In the genomic region with DNA sequence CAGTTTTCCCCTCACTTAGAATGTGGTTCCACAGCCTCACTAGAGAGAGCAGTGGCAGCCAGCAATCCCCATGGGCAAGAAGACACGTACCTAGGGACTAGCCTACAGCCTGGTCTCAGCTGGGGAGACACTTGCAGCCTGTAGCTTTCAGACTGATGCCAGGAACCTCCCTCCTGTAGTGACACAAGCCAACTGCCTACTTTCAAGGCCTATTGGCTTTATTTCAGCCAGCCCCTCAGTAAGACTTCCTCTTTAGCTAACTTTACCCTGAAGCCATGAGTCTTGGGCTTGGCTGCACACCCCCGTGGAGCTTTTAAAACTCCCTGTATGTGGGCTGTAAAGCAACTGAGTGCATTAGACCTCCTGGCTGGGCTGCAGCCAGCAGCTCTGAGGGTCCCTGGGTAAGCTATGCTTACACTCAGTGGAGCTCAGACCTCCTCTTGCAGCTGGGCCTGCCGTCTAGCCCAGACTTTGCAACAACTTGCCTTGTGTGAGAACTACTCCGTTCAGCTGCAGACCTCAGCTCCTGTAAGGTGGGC, we compare ENCODE assay signal across 11 mouse cellular contexts.
DNase-seq lines count a peak whose midpoint lies in the region; ATAC-seq and TF ChIP-seq lines count a peak whose summit lies in the region.
"Had no signal": no experiment of that assay in that cellular context is flagged by ENCODE, and none has a peak within 500 bp of the region (broad histone marks: within the 10 kb centered on the region; RNA-seq: fewer than 3 reads in every experiment).

No protein-coding gene starts in this region.

- DNase-seq in 3T3-L1 (ENCODE audit: low read depth, low spot score) (peak; percentile 9), CH12.LX (ENCODE audit: extremely low read depth) (peak; percentile 33)
- DNase-seq in left cerebral cortex, postnatal 36 days (ENCODE audit: low spot score in 2 of 2), result no peak
- DNase-seq in adrenal gland, postnatal 10 days, result no peak
- DNase-seq: adrenal gland, adult 8-10 months; liver, postnatal 0 days had no signal

- no peak for TF ChIP-seq POLR2A in CH12.LX (IDR thresholded peaks at IDR 0.05; ENCODE audit: low read depth, low read length)

- no peaks in the 10 kb centered on the region for H3K27me3 ChIP-seq in intestine, embryonic 15.5 days (replicated peaks)
- 0 out of 2 replicates have a peak, but pooled peaks cover 5% of the 10 kb centered on the region for H3K27me3 ChIP-seq in intestine, postnatal 0 days (replicated peaks; ENCODE audit: control insufficient read depth, insufficient read depth, low read length)
- H3K27me3 ChIP-seq in CH12.LX (replicated peaks), result no peaks in the 10 kb centered on the region
- H3K27me3 ChIP-seq in limb, embryonic 13.5 days, result peaks cover 26% of the 10 kb centered on the region

- intact Hi-C loops in left cerebral cortex, postnatal 36 days (cut with DNase I), result no loop called here

- 59% methylated on average over 4 of the region's 4 CpGs for WGBS in intestine, embryonic 15.5 days
- WGBS in intestine, postnatal 0 days, result 64% methylated on average over 4 of the region's 4 CpGs
- WGBS in limb, embryonic 13.5 days, result 31% methylated on average over 4 of the region's 4 CpGs

- no peaks in the 10 kb centered on the region for H3K9me3 ChIP-seq in intestine, embryonic 15.5 days
- no peaks in the 10 kb centered on the region for H3K9me3 ChIP-seq in intestine, postnatal 0 days (ENCODE audit: control insufficient read depth)
- H3K9me3 ChIP-seq in CH12.LX (replicated peaks; ENCODE audit: low read length), result no peaks in the 10 kb centered on the region
- H3K9me3 ChIP-seq in limb, embryonic 13.5 days, result no peaks in the 10 kb centered on the region
- H3K9me3 ChIP-seq: midbrain, embryonic 10.5 days had no signal

- no peak for TF ChIP-seq EP300 in CH12.LX (IDR thresholded peaks at IDR 0.05; ENCODE audit: low read length)

- ATAC-seq in intestine, embryonic 15.5 days, result no peak
- no peak for ATAC-seq in intestine, postnatal 0 days
- ATAC-seq in limb, embryonic 13.5 days (ENCODE audit: low FRiP score, low read depth), result peak; percentile 62
- ATAC-seq in inflammation-experienced regulatory T-cells, adult 6 months, result no peak
- ATAC-seq: liver, postnatal 0 days had no signal

- no peak overlapping the region for H3K4me3 ChIP-seq in intestine, embryonic 15.5 days (replicated peaks)
- H3K4me3 ChIP-seq in intestine, postnatal 0 days (ENCODE audit: low read depth, low read length), result no peak overlapping the region
- no peak overlapping the region for H3K4me3 ChIP-seq in CH12.LX (replicated peaks in 1 of 3; ENCODE audit: low read depth in 2 of 3, low read length in 2 of 3, poor library complexity in 1 of 3)
- no peak overlapping the region for H3K4me3 ChIP-seq in limb, embryonic 13.5 days
- H3K4me3 ChIP-seq: midbrain, embryonic 10.5 days had no signal

- H3K79me2 ChIP-seq in CH12.LX (replicated peaks; ENCODE audit: control insufficient read depth, extremely low read depth, insufficient read depth, poor library complexity, severe bottlenecking), result no peaks in the 10 kb centered on the region

- H3K4me1 ChIP-seq in intestine, embryonic 15.5 days (replicated peaks), result peaks cover 40% of the 10 kb centered on the region
- H3K4me1 ChIP-seq in intestine, postnatal 0 days (replicated peaks; ENCODE audit: control insufficient read depth, insufficient read depth, low read length), result peaks cover 7% of the 10 kb centered on the region
- H3K4me1 ChIP-seq in CH12.LX (ENCODE audit: control insufficient read depth in 1 of 2, insufficient read depth in 2 of 2), result peaks cover 0 to 35% of the 10 kb centered on the region in 2 experiments; a peak in 2 of 4 replicates
- H3K4me1 ChIP-seq in limb, embryonic 13.5 days, result peaks cover 60% of the 10 kb centered on the region

- dilution Hi-C loops in CH12.LX (cut with MboI; ENCODE audit: extremely low pct_ligation_motif_present, extremely low pct_unique_long_range_greater_than_20kb, low sequenced_read_pairs), result no loop called here

- H3K27ac ChIP-seq in intestine, embryonic 15.5 days, result peak overlapping the region; percentile 62; the same call in 1 of the 2 replicates
- no peak overlapping the region for H3K27ac ChIP-seq in intestine, postnatal 0 days (ENCODE audit: low read depth, low read length)
- H3K27ac ChIP-seq in CH12.LX (ENCODE audit: insufficient read depth, low read depth), result no peak overlapping the region
- H3K27ac ChIP-seq in limb, embryonic 13.5 days, result peak overlapping the region; percentile 74; the same call in 1 of the 2 replicates
- H3K27ac ChIP-seq: midbrain, embryonic 10.5 days had no signal

- in situ Hi-C loops in CH12.LX (cut with MboI; ENCODE audit: low pct_ligation_motif_present, low pct_unique_long_range_greater_than_20kb, low sequenced_read_pairs), result no loop called here

- TF ChIP-seq RAD21 in CH12.LX (IDR thresholded peaks at IDR 0.05; ENCODE audit: low read depth, low read length), result no peak

- TF ChIP-seq CTCF in intestine, postnatal 0 days (IDR thresholded peaks at IDR 0.05; ENCODE audit: low read depth), result no peak
- no peak for TF ChIP-seq CTCF in CH12.LX (conservative IDR thresholded peaks at IDR 0.05 in 1 of 2, IDR thresholded peaks at IDR 0.05 in 1 of 2; ENCODE audit: low read depth in 2 of 2, low read length in 2 of 2)

- no peak overlapping the region for H3K4me2 ChIP-seq in intestine, embryonic 15.5 days (replicated peaks)
- H3K4me2 ChIP-seq in intestine, postnatal 0 days (replicated peaks; ENCODE audit: low read depth), result no peak overlapping the region
- H3K4me2 ChIP-seq in CH12.LX (ENCODE audit: insufficient read depth, low read depth, poor library complexity, severe bottlenecking), result no peak overlapping the region
- H3K4me2 ChIP-seq in limb, embryonic 13.5 days (replicated peaks), result no peak overlapping the region

- no peak overlapping the region for H3K9ac ChIP-seq in intestine, embryonic 15.5 days
- H3K9ac ChIP-seq in intestine, postnatal 0 days (ENCODE audit: low read depth, low read length), result no peak overlapping the region
- no peak overlapping the region for H3K9ac ChIP-seq in CH12.LX (ENCODE audit: insufficient read depth, low read depth)
- H3K9ac ChIP-seq in limb, embryonic 13.5 days, result no peak overlapping the region
- H3K9ac ChIP-seq: liver, postnatal 0 days had no signal

- no peaks in the 10 kb centered on the region for H3K36me3 ChIP-seq in intestine, embryonic 15.5 days
- H3K36me3 ChIP-seq in intestine, postnatal 0 days (ENCODE audit: control insufficient read depth, insufficient read depth), result no peaks in the 10 kb centered on the region
- no peaks in the 10 kb centered on the region for H3K36me3 ChIP-seq in CH12.LX (replicated peaks in 1 of 2; ENCODE audit: control insufficient read depth in 1 of 2, insufficient read depth in 1 of 2, low read length in 1 of 2)
- H3K36me3 ChIP-seq in limb, embryonic 13.5 days, result no peaks in the 10 kb centered on the region
- H3K36me3 ChIP-seq: midbrain, embryonic 10.5 days had no signal

TF ChIP-seq in CH12.LX, 34 proteins besides CTCF, POLR2A, EP300 and RAD21:
- TF ChIP-seq JUND (conservative IDR thresholded peaks at IDR 0.05; ENCODE audit: low read depth, low read length), result no peak
- TF ChIP-seq UBTF (IDR thresholded peaks at IDR 0.05; ENCODE audit: low read depth, low read length), result no peak
- no peak for TF ChIP-seq SMC3 (IDR thresholded peaks at IDR 0.05; ENCODE audit: low read depth, low read length)
- TF ChIP-seq RCOR1 (conservative IDR thresholded peaks at IDR 0.05; ENCODE audit: low read depth, low read length), result no peak
- TF ChIP-seq CHD2 (IDR thresholded peaks at IDR 0.05; ENCODE audit: low read length), result no peak
- no peak for TF ChIP-seq ZC3H11A (IDR thresholded peaks at IDR 0.05; ENCODE audit: low read depth, low read length)
- no peak for TF ChIP-seq USF2 (conservative IDR thresholded peaks at IDR 0.05; ENCODE audit: low read depth, low read length)
- no peak for TF ChIP-seq TBP (conservative IDR thresholded peaks at IDR 0.05; ENCODE audit: low read depth, low read length)
- TF ChIP-seq ELF1 (IDR thresholded peaks at IDR 0.05; ENCODE audit: low read depth, low read length), result no peak
- TF ChIP-seq E2F4 (IDR thresholded peaks at IDR 0.05; ENCODE audit: insufficient replicate concordance, low read depth, low read length), result no peak
- no peak for TF ChIP-seq GABPA (IDR thresholded peaks at IDR 0.05; ENCODE audit: insufficient replicate concordance, low read depth, low read length)
- TF ChIP-seq MYC (IDR thresholded peaks at IDR 0.05; ENCODE audit: low read depth, low read length), result no peak
- TF ChIP-seq KAT2A (IDR thresholded peaks at IDR 0.05; ENCODE audit: insufficient replicate concordance, low read length), result no peak
- no peak for TF ChIP-seq NELFE (IDR thresholded peaks at IDR 0.05; ENCODE audit: low read depth, low read length)

Comparison
In these comparisons a context has a peak if more than half of its experiments do, and no peak if none do; other contexts are left out.
1. H3K27ac ChIP-seq: peak in intestine, embryonic 15.5 days (single experiment) and limb, embryonic 13.5 days (single experiment); none in intestine, postnatal 0 days (single experiment) and CH12.LX (single experiment).
2. DNase-seq: peak in 3T3-L1 (single experiment) and CH12.LX (single experiment); none in left cerebral cortex, postnatal 36 days (0 of 2) and adrenal gland, postnatal 10 days (single experiment).